Mouse (Mus musculus) kidney, embryonic 14.5 days (tissue): ENCODE data around the gene Cdyl. TPM values are rescaled to one million over a fixed set of nuclear protein-coding genes. Genes with fewer than 3 reads are reported as not detected.
"Not testable (repeated sequence)": the region's sequence is repeated elsewhere in the genome, so short reads cannot be mapped to it uniquely, and the experiment has no call there.

Source experiments
- ATAC-seq: fragments of 200-750 bp; cut with Nextera tagmentation; 2 replicates; pipeline ENCODE4 v1.8.0; 2017; ENCODE audit warnings: moderate number of reproducible peaks, mild to moderate bottlenecking, moderate TSS enrichment, moderate library complexity; ENCODE audit not compliant: low FRiP score, low TSS enrichment
- H3K27ac ChIP-seq: fragments of 300-500 bp; sonication (generic); 2 replicates; pipeline ENCODE4 v1.5.1; 2014; ENCODE audit warnings: low read depth, mild to moderate bottlenecking, low read length, moderate library complexity, mixed read lengths
- H3K27me3 ChIP-seq: fragments of 300-500 bp; sonication (generic); 2 replicates; pipeline ENCODE4 v1.6.1; 2014; ENCODE audit warnings: mild to moderate bottlenecking, low read length; ENCODE audit not compliant: control insufficient read depth, insufficient read depth
- H3K36me3 ChIP-seq: fragments of 300-500 bp; sonication (generic); 2 replicates; pipeline ENCODE4 v1.6.1; 2014; ENCODE audit warnings: low read length, mixed read lengths; ENCODE audit not compliant: control insufficient read depth, insufficient read depth
- H3K4me1 ChIP-seq: fragments of 300-500 bp; sonication (generic); 2 replicates; pipeline ENCODE4 v1.6.1; 2014; ENCODE audit warnings: low read length, mixed read lengths; ENCODE audit not compliant: control insufficient read depth, insufficient read depth
- H3K4me2 ChIP-seq: fragments of 300-500 bp; sonication (generic); replicated peaks from 2 replicates; pipeline ENCODE4 v1.6.1; 2014; ENCODE audit warnings: low read depth, mild to moderate bottlenecking, low read length
- H3K4me3 ChIP-seq: fragments of 300-500 bp; sonication (generic); 2 replicates; pipeline ENCODE4 v1.5.1; 2014; ENCODE audit warnings: mild to moderate bottlenecking, low read length
- H3K9ac ChIP-seq: fragments of 300-500 bp; sonication (generic); 2 replicates; pipeline ENCODE4 v1.6.1; 2014; ENCODE audit warnings: low read depth, mild to moderate bottlenecking, low read length, moderate library complexity
- H3K9me3 ChIP-seq: fragments of 300-500 bp; sonication (generic); 2 replicates; pipeline ENCODE4 v1.6.1; 2016; ENCODE audit warnings: low read length; ENCODE audit not compliant: control insufficient read depth
- WGBS: fragments of 180-500 bp; shearing (Covaris S2); extraction: QIAGEN DNeasy Blood & Tissue Kit; methylation state at CpG from one replicate; pipeline ENCODE4 v1.1.7; 2014; 5-methylcytosine and 5-hydroxymethylcytosine counted together
- polyA plus RNA-seq: library from polyadenylated mRNA; unstranded; fragments of >200 nt; fragmentation: Nextera tagmentation; extraction: Ambion mirVana; gene quantifications from 2 replicates; pipeline ENCODE4 v1.2.1, GENCODE M21; 2014

The Cdyl gene
- polyA plus RNA-seq, 1 experiment from 2014 or later = 18.4 TPM

GRCm38 (mm10) chr13:35817626-35818025, 158.0 kb downstream of the Cdyl start:
- H3K9me3 ChIP-seq = no peaks in the 10 kb centered on the region

GRCm38 (mm10) chr13:35818060-35818459, 158.4 kb downstream of the Cdyl start:
- no peak for ATAC-seq
- Histone ChIP-seq H3K27ac (no peak overlapping the region), H3K4me2 (no peak overlapping the region)

More at GRCm38 (mm10) chr13:35817626-35818025, 158.0 kb downstream of the Cdyl start:
- Histone ChIP-seq H3K9ac (no peak overlapping the region), H3K36me3 (peaks cover 11% of the 10 kb centered on the region; the same call in 1 of the 2 replicates), H3K27me3 (no peaks in the 10 kb centered on the region), H3K4me2 (no peak overlapping the region), H3K4me3 (no peak overlapping the region), H3K4me1 (peaks cover 5% of the 10 kb centered on the region; the same call in 1 of the 2 replicates), H3K27ac (no peak overlapping the region)
- WGBS = 55% methylated on average over 3 of the region's 3 CpGs
- ATAC-seq = 0 out of 2 replicates have a peak, but pooled peaks have one; percentile 46

DNA sequence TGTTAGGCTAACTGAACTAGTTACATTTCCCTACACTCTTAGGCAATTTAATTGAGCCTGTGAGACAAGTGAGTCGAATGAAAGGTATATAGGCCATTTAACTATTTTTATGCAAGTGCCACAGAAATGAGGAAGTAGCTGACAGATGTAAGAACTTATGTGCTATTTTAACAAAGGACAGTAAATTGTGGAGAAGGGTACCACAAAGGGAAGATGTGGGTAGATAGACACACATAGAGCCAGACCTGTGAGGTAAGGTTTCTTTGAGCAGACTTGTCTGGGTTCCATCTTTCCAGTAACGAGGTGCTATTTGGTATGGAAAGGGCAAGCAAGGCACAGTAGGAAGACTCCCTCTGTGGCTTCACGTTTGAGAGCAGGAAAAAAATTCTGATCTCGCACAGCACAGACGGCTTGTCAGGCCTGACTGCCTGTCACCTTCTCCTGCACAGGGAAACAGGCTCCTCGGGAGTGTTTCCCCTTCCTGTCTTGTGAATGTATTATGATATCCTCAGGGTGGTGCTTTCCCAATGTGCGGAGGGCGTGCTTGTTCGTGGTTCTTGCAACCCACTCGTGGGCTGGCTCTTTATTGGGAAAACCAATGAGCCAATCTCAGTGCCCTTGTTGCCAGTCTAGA, 162.3 kb downstream of the Cdyl start:
- no peak overlapping the region for H3K4me2 ChIP-seq
- no peak overlapping the region for H3K27ac ChIP-seq
- no peaks in the 10 kb centered on the region for H3K27me3 ChIP-seq
- H3K4me1 ChIP-seq = peaks cover 5% of the 10 kb centered on the region; the same call in 1 of the 2 replicates
- H3K9ac ChIP-seq = no peak overlapping the region
- WGBS = 52% methylated on average over 10 of the region's 10 CpGs
- ATAC-seq = no peak
- peaks cover 6% of the 10 kb centered on the region; the same call in 1 of the 2 replicates for H3K36me3 ChIP-seq
- H3K4me3 ChIP-seq = no peak overlapping the region
- no peaks in the 10 kb centered on the region for H3K9me3 ChIP-seq

More at GRCm38 (mm10) chr13:35818060-35818459, 158.4 kb downstream of the Cdyl start:
- Histone ChIP-seq H3K4me3 (no peak overlapping the region), H3K27me3 (no peaks in the 10 kb centered on the region), H3K9me3 (no peaks in the 10 kb centered on the region), H3K36me3 (peaks cover 11% of the 10 kb centered on the region; the same call in 1 of the 2 replicates), H3K9ac (no peak overlapping the region), H3K4me1 (peaks cover 5% of the 10 kb centered on the region; the same call in 1 of the 2 replicates)
- WGBS = 70% methylated on average over 4 of the region's 4 CpGs

GRCm38 (mm10) chr13:35822795-35823194, 163.2 kb downstream of the Cdyl start:
- peaks cover 5% of the 10 kb centered on the region; the same call in 1 of the 2 replicates for H3K36me3 ChIP-seq
- H3K27me3 ChIP-seq = no peaks in the 10 kb centered on the region
- H3K4me1 ChIP-seq = 0 out of 2 replicates have a peak, but pooled peaks cover 5% of the 10 kb centered on the region
- no peak overlapping the region for H3K4me3 ChIP-seq
- no peak overlapping the region for H3K9ac ChIP-seq
- no peaks in the 10 kb centered on the region for H3K9me3 ChIP-seq
- H3K4me2 ChIP-seq = no peak overlapping the region
- WGBS = 77% methylated on average over 8 of the region's 8 CpGs
- no peak overlapping the region for H3K27ac ChIP-seq
- ATAC-seq = no peak

- Histone ChIP-seq H3K36me3 (peaks cover 5% of the 10 kb centered on the region; the same call in 1 of the 2 replicates), H3K4me3 (no peak overlapping the region), H3K4me1 (0 out of 2 replicates have a peak, but pooled peaks cover 5% of the 10 kb centered on the region), H3K4me2 (no peak overlapping the region), H3K27ac (no peak overlapping the region), H3K9me3 (no peaks in the 10 kb centered on the region), H3K27me3 (no peaks in the 10 kb centered on the region), H3K9ac (no peak overlapping the region)
- WGBS = 90% methylated on average over 2 of the region's 2 CpGs
- no peak for ATAC-seq
These were observed 166.0 kb downstream of the Cdyl start for GRCm38 (mm10) chr13:35825639-35826038.

DNA sequence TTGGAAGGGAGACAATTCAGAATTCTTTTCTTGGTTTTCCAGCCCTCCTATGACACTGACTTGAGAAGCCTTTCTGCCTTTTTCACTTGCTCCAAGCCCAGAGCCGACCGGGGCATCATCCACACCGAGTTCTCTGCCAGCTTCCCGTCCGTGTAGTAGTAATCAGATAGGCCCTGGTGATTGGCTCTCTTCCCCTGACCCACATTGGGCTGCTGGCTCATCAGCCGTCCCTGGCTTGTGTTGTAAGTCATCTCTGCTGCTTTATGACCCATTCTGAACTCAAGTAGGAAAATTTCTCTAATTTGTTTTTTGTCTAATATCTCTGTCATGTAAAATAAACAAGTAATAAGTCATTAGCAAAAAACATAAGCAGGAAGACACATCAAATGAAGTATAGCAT, 173.0 kb downstream of the Cdyl start:
- no peak overlapping the region for H3K4me3 ChIP-seq
- H3K27ac ChIP-seq = no peak overlapping the region
- 44% methylated on average over 6 of the region's 6 CpGs for WGBS
- H3K4me2 ChIP-seq = no peak overlapping the region
- H3K9ac ChIP-seq = no peak overlapping the region
- no peak for ATAC-seq
- H3K27me3 ChIP-seq = no peaks in the 10 kb centered on the region
- no peaks in the 10 kb centered on the region for H3K4me1 ChIP-seq
- H3K9me3 ChIP-seq = no peaks in the 10 kb centered on the region
- no peaks in the 10 kb centered on the region for H3K36me3 ChIP-seq

- H3K9ac ChIP-seq = no peak overlapping the region
- ATAC-seq = no peak; the same call in 1 of the 2 replicates
- no peaks in the 10 kb centered on the region for H3K9me3 ChIP-seq
- no peaks in the 10 kb centered on the region for H3K27me3 ChIP-seq
- no peak overlapping the region for H3K4me2 ChIP-seq
- no peaks in the 10 kb centered on the region for H3K4me1 ChIP-seq
- H3K4me3 ChIP-seq = no peak overlapping the region
- H3K36me3 ChIP-seq = no peaks in the 10 kb centered on the region
- WGBS = 28% methylated on average over 6 of the region's 6 CpGs
- no peak overlapping the region for H3K27ac ChIP-seq
These were observed 174.3 kb downstream of the Cdyl start for GRCm38 (mm10) chr13:35833941-35834340.

- H3K36me3 ChIP-seq = no peaks in the 10 kb centered on the region
- no peaks in the 10 kb centered on the region for H3K4me1 ChIP-seq
- no peak overlapping the region for H3K27ac ChIP-seq
- no peak overlapping the region for H3K4me2 ChIP-seq
- H3K9ac ChIP-seq = no peak overlapping the region
- H3K4me3 ChIP-seq = no peak overlapping the region
- no peaks in the 10 kb centered on the region for H3K9me3 ChIP-seq
- 88% methylated on average over 7 of the region's 7 CpGs for WGBS
- ATAC-seq = no peak
- H3K27me3 ChIP-seq = no peaks in the 10 kb centered on the region
These were observed 176.0 kb downstream of the Cdyl start for GRCm38 (mm10) chr13:35835669-35836068.

DNA sequence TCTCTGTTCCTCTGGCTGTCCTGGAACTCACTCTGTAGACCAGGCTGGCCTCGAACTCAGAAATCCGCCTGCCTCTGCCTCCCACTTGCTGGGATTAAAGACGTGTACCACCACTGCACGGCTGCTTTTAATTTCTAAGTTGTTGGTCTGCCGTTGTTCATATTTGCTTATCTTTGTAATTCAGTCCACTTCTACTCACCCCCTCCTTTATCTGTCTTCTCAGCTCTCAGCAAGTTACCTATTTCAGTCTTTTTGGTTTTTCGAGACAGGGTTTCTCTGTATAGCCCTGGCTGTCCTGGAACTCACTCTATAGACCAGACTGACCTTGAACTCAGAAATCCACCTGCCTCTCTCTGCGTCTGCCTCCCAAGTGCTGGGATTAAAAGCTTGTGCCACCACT, 176.9 kb downstream of the Cdyl start:
- H3K4me2 ChIP-seq, H3K4me3 ChIP-seq, H3K9ac ChIP-seq, H3K36me3 ChIP-seq, ATAC-seq, H3K27me3 ChIP-seq, H3K4me1 ChIP-seq, H3K9me3 ChIP-seq, H3K27ac ChIP-seq: not testable (repeated sequence)
- 93% methylated on average over 7 of the region's 7 CpGs for WGBS
